Mouse (Mus musculus): ENCODE results near the gene Gm28308.

The Gm28308 gene

GRCm38 (mm10) chr6:52205221-52205620 lies 7.9 kb downstream of the Gm28308 start:
- DNase-seq (ENCODE audit: low spot score in 2 of 2) = no peak

GRCm38 (mm10) chr6:52204050-52204752 lies 8.9 kb downstream of the Gm28308 start, which contains the start of gene Hoxa5:
Gene Hoxa5, minus strand, starts transcription at chr6:52204587.
- DNase-seq (ENCODE audit: low spot score in 2 of 2) = no peak

GRCm38 (mm10) chr6:52203371-52204049 lies 9.6 kb downstream of the Gm28308 start:
- no peak for DNase-seq (ENCODE audit: low spot score in 2 of 2)

DNA sequence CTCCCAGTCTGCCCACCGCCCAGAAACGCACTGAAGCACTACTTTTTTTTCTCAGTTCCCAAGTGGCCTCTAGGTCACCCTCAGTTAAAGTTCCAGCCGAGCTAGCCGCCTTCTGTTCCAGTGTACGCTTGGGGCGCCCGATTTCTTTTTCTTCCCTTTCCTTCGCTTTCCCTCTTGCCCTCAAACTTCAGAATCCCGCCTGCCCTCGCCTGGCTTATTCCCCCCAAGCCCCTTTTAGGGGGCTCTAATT lies 10.1 kb downstream of the Gm28308 start:
- DNase-seq (ENCODE audit: low spot score in 2 of 2) = no peak

- no peak for DNase-seq (ENCODE audit: low spot score in 2 of 2)
These were observed 10.6 kb downstream of the Gm28308 start for GRCm38 (mm10) chr6:52202362-52203120.

- no peak for DNase-seq (ENCODE audit: low spot score in 2 of 2)
These were observed 11.9 kb downstream of the Gm28308 start for GRCm38 (mm10) chr6:52201269-52201668.

GRCm38 (mm10) chr6:52200751-52201250 lies 12.3 kb downstream of the Gm28308 start:
- no peak for DNase-seq (ENCODE audit: low spot score in 2 of 2)

DNA sequence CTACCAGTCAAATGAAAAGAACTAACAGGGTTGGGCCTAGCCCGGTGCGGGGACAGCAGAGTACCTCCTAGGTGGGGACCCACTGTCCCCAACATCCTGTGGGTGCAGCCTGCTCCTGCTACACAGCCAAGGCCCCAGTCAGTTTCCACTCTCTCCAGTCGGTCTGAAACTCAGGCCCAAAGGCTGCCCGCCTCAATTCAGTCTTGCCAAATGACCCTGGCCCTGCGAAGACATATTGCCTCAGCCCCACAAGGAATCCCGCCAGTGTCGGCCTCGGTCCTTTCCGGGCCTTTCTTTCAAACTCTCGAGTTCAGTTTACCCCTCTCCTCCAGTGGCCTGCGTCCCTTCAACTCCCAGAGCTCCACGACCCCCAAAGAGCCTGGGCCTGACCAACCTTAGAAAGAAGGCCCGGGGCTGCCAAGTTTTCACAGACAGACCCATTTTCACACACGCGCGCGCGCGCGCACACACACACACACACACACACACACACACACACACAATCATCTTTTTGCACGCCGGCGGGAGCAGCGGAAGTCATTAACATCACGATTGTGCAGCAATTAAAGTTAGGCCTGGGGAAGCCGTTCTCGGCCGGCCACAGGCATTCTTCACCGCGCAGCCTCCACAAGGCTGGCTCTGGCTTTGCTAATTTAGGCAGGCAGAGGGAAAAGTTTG lies 12.9 kb downstream of the Gm28308 start:
- DNase-seq (ENCODE audit: low spot score in 2 of 2) = no peak

GRCm38 (mm10) chr6:52197271-52197670 lies 15.9 kb downstream of the Gm28308 start:
- DNase-seq (ENCODE audit: low spot score in 2 of 2) = no peak

- DNase-seq (ENCODE audit: low spot score in 2 of 2) = no peak
These were observed 16.3 kb downstream of the Gm28308 start for GRCm38 (mm10) chr6:52196811-52197210.

DNA sequence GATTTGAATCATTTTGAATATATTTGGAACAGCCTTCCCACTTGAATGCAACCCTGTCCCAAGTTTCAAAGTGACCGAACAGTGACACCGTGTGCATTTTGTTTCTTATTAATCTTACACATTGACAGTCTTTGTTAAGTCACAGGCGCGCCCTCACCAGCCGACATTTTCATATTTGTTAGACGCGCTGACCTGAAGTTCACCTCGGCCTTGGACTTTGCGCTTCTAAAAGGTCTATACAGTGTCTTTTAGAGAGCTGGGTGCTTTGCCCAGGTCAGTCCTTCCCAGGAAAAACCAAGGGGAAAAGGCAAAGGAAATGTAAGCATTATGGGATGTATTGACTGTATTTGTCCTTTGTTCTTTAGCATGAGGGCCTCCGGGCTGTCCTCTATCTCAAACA lies 18.4 kb downstream of the Gm28308 start:
- no peak for DNase-seq (ENCODE audit: low spot score in 2 of 2)

DNA sequence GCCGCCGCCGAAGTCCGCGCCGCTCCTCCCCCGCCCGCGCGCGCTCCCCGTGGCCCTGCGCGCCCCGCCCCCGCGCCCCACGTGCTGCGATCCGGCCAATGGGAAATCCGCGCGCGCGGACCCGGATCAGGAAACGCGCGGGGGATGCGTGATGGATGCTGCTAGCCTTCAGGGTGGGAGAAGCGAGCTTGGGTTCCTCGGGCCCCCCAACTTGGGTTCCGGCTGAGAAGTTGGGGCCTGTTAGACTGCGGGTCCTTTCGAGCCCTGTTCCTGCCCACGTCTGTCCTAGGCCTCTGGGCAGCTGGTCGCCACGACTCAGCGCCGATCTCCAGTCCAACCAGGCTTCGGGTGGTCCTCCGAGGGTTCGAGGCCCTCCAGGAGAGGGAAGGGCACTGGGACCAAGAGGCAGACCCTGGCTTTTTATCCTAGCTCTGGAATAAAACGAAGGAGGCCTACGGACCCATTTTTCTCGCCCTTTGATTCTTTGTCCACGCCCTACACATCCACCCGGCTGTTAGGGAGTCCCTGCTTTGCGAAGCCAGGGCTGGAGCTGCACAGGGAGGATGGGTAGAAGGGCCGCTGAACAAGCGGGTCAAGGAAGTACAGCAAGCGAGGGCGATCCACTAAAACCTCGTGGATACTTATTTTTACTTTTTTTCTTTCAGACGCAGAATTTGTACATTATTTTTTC lies 21.1 kb downstream of the Gm28308 start:
- DNase-seq (ENCODE audit: low spot score in 2 of 2) = peak; percentile 75 to 79

GRCm38 (mm10) chr6:52190906-52191810 lies 22.0 kb downstream of the Gm28308 start, which contains the start of gene Hoxa4:
Gene Hoxa4, minus strand, starts transcription at chr6:52191753.
- DNase-seq (ENCODE audit: low spot score in 2 of 2) = no peak

- no peak for DNase-seq (ENCODE audit: low spot score in 2 of 2)
These were observed 22.7 kb downstream of the Gm28308 start for GRCm38 (mm10) chr6:52190410-52190809.

DNA sequence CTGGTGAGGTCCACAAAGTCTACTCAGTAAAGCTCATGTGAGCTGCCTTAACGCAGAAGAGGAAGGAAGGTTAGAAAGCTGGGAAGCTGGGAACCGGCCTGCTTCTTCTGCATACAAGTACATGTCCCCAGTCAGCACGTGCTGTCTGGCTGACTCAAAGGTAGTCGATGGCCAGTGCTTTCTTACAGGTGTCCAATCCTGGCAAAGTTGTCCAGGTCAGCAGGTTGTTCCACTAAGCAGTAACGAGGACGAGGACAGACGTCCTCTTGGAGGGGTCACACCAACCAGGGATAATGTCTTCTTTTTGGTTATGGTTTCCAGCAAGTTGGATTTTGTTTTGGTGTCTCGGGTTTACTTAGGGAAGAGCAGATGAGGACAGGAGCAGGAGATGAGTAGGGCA lies 23.2 kb downstream of the Gm28308 start:
- no peak for DNase-seq (ENCODE audit: low spot score in 2 of 2)

DNA sequence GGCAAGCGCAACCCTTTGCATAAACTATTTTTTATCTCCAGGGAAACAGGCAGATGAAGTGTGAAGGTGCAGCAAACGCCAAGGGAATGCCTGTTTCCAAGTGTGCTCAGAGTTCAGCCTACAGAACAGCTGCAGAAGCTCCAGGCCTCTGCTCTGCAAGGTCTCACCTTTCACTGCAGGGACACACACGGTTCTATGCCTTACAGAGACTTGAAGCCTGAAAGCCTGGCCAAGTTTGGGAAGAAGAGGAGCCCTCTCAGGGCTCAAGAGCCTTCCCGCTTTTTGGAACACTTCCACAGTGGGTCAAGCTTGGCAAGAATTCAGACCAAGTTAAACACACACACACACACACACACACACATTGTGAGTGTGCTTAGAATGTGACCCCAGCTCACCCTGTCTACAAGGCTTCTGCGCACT lies 24.0 kb downstream of the Gm28308 start:
- DNase-seq (ENCODE audit: low spot score in 2 of 2) = no peak

GRCm38 (mm10) chr6:52186500-52186899 lies 26.6 kb downstream of the Gm28308 start:
- no peak for DNase-seq (ENCODE audit: low spot score in 2 of 2)

DNA sequence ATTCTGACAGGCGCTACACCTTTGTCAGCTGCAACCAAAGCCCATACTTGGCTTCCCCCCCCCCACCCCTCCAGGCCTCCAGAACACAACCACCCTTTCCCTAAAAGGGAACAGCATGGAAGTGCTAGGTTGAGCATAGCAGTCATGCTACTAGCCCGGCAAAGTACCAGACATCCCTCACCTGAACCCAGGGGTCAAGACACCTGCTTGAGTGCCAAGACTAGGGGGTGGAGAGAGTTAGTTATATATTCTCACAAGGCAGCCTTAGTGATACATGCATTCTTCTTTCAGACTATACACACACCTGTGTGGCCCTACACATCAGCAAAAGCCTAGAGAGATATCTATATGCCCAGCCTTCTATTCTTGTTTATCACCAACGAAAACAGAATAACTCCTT lies 27.3 kb downstream of the Gm28308 start:
- no peak for DNase-seq (ENCODE audit: low spot score in 2 of 2)

- DNase-seq (ENCODE audit: low spot score in 2 of 2) = no peak
These were observed 27.9 kb downstream of the Gm28308 start for GRCm38 (mm10) chr6:52185222-52185621.

- DNase-seq (ENCODE audit: low spot score in 2 of 2) = no peak
These were observed 28.5 kb downstream of the Gm28308 start for GRCm38 (mm10) chr6:52184668-52185067.
